In the genomic region with DNA sequence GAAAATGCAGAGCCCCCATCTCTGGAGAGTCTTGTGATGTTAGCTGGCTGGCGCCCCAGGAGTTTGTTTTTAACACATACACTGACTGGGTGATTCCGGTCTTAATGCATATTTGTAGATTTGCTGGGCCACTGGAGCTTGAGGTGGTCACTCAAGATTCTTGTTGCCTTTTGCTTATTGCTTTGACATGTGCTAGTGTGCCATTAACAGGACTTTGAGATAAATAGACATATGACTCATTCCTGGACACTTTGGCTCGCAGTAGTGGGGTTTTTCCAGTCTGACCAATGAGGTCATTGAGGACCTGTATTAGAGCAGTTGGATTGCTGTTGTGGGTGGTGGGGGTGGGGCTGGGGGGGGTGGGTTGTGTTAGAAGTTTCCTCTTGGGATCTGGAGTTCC, we compare ENCODE assay signal across 8 mouse cellular contexts. TPM values are rescaled to one million over a fixed set of nuclear protein-coding genes. Genes with fewer than 3 reads are reported as not detected.
A peak's percentile ranks its signal among the peaks of the same experiment; 100 is the strongest.
DNase-seq lines count a peak whose midpoint lies in the region; ATAC-seq and TF ChIP-seq lines count a peak whose summit lies in the region.

No protein-coding gene starts in this region.

- H3K9me3 ChIP-seq in hindbrain, postnatal 0 days (ENCODE audit: low read length): no peaks in the 10 kb centered on the region
- no peaks in the 10 kb centered on the region for H3K9me3 ChIP-seq in lung, postnatal 0 days (ENCODE audit: low read length)

- H3K9ac ChIP-seq in hindbrain, postnatal 0 days (replicated peaks; ENCODE audit: low read length): no peak overlapping the region
- H3K9ac ChIP-seq in lung, postnatal 0 days (replicated peaks; ENCODE audit: low read depth): no peak overlapping the region

- H3K4me2 ChIP-seq in hindbrain, postnatal 0 days (ENCODE audit: low read depth, low read length): peak overlapping the region; percentile 85
- peak overlapping the region; percentile 66; the same call in 1 of the 2 replicates for H3K4me2 ChIP-seq in lung, postnatal 0 days (replicated peaks; ENCODE audit: low read depth, low read length)

- DNase-seq in layer of hippocampus, adult 2 months (ENCODE audit: low spot score in 2 of 2): no peak
- no peak for DNase-seq in layer of hippocampus, postnatal 36 days
- peak; percentile 61 for DNase-seq in fibroblast of lung, adult 2 months (ENCODE audit: low read depth)
- DNase-seq in hindbrain, postnatal 0 days (ENCODE audit: low spot score): no peak
- DNase-seq in lung, postnatal 0 days (ENCODE audit: low spot score): peak; percentile 87
- DNase-seq in embryo, embryonic 10.5 days (ENCODE audit: low spot score): no peak
- DNase-seq in frontal cortex, adult 2 months (ENCODE audit: extremely low spot score in 1 of 2, low spot score in 1 of 2): no peak

- H3K27me3 ChIP-seq in hindbrain, postnatal 0 days (ENCODE audit: insufficient read depth, low read length): no peaks in the 10 kb centered on the region
- H3K27me3 ChIP-seq in lung, postnatal 0 days (replicated peaks; ENCODE audit: insufficient read depth, low read length): no peaks in the 10 kb centered on the region

- no peak for ATAC-seq in hindbrain, postnatal 0 days
- peak; percentile 32 for ATAC-seq in lung, postnatal 0 days
- ATAC-seq in megakaryocyte progenitor cell, adult 5-6 weeks (replicated peaks; ENCODE audit: poor library complexity): no peak

- TF ChIP-seq EP300 in lung, postnatal 0 days (IDR thresholded peaks at IDR 0.05): peak; percentile 58

- 68% methylated on average over 3 of the region's 3 CpGs for WGBS in hindbrain, postnatal 0 days
- 40% methylated on average over 3 of the region's 3 CpGs for WGBS in lung, postnatal 0 days

- H3K36me3 ChIP-seq in hindbrain, postnatal 0 days (ENCODE audit: insufficient read depth, low read length): no peaks in the 10 kb centered on the region
- no peaks in the 10 kb centered on the region for H3K36me3 ChIP-seq in lung, postnatal 0 days (ENCODE audit: insufficient read depth, low read length)

- H3K4me3 ChIP-seq in layer of hippocampus, adult 2 months: peak overlapping the region; percentile 95; the same call in 1 of the 2 replicates
- H3K4me3 ChIP-seq in hindbrain, postnatal 0 days (ENCODE audit: low read length): peak overlapping the region; percentile 83
- H3K4me3 ChIP-seq in lung, postnatal 0 days (ENCODE audit: low read depth, low read length): no peak overlapping the region

- TF ChIP-seq CTCF in layer of hippocampus, adult 2 months (conservative IDR thresholded peaks at IDR 0.05): no peak
- TF ChIP-seq CTCF in hindbrain, postnatal 0 days (IDR thresholded peaks at IDR 0.05; ENCODE audit: low read depth): no peak
- TF ChIP-seq CTCF in lung, postnatal 0 days (IDR thresholded peaks at IDR 0.05): no peak

- H3K27ac ChIP-seq in layer of hippocampus, adult 2 months: peak overlapping the region; percentile 95
- H3K27ac ChIP-seq in hindbrain, postnatal 0 days: peak overlapping the region; percentile 98
- H3K27ac ChIP-seq in lung, postnatal 0 days (ENCODE audit: low read length): peak overlapping the region; percentile 98

- H3K4me1 ChIP-seq in hindbrain, postnatal 0 days (ENCODE audit: insufficient read depth, low read length): peaks cover 22% of the 10 kb centered on the region
- H3K4me1 ChIP-seq in lung, postnatal 0 days (ENCODE audit: insufficient read depth, low read depth, low read length): peaks cover 12% of the 10 kb centered on the region; the same call in 1 of the 2 replicates

RNA-seq across cellular contexts. Expression of a gene that starts 1.8 kb away (rescaled TPM):
- 10 to 100 TPM; 21.7 to 22.4 TPM for total RNA-seq in layer of hippocampus, adult 2 months (2021)
- total RNA-seq in layer of hippocampus, postnatal 36 days (2021): 10 to 100 TPM; 24.2 to 26.7 TPM
- total RNA-seq in hindbrain, postnatal 0 days (2014; rRNA removed): 29.8 and 30.7 TPM in 2 replicates
- polyA plus RNA-seq in hindbrain, postnatal 0 days (2015; fragmentation: Nextera tagmentation; extraction: Ambion mirVana): 25.8 and 27.2 TPM in 2 replicates
- 23.4 and 25.2 TPM in 2 replicates for polyA plus RNA-seq in lung, postnatal 0 days (2015; fragmentation: Nextera tagmentation; extraction: Ambion mirVana)
- total RNA-seq in megakaryocyte progenitor cell, adult 5-6 weeks (2015): 17.6 and 21.0 TPM in 2 replicates
- 14.7 and 15.2 TPM in 2 replicates for total RNA-seq in megakaryocyte progenitor cell, adult 5-6 weeks (2017)
- 22.6 and 25.1 TPM in 2 replicates for polyA plus RNA-seq in frontal cortex, adult 2 months (2012; rRNA removed)

RNA-seq across cellular contexts. Expression of a gene that starts 12.5 kb away (rescaled TPM):
- total RNA-seq in layer of hippocampus, adult 2 months (2021): not detected
- not detected for total RNA-seq in layer of hippocampus, postnatal 36 days (2021)
- total RNA-seq in hindbrain, postnatal 0 days (2014; rRNA removed): not detected in 2 replicates
- not detected in 2 replicates for polyA plus RNA-seq in hindbrain, postnatal 0 days (2015; fragmentation: Nextera tagmentation; extraction: Ambion mirVana)
- polyA plus RNA-seq in lung, postnatal 0 days (2015; fragmentation: Nextera tagmentation; extraction: Ambion mirVana): not detected in 2 replicates
- not detected in 2 replicates for total RNA-seq in megakaryocyte progenitor cell, adult 5-6 weeks (2015)
- total RNA-seq in megakaryocyte progenitor cell, adult 5-6 weeks (2017): not detected in 2 replicates
- 0.17 and 0.46 TPM in 2 replicates for polyA plus RNA-seq in frontal cortex, adult 2 months (2012; rRNA removed)

RNA-seq across cellular contexts. Expression of a gene that starts 48.5 kb away (rescaled TPM):
- not detected for total RNA-seq in layer of hippocampus, adult 2 months (2021)
- total RNA-seq in layer of hippocampus, postnatal 36 days (2021): not detected
- total RNA-seq in hindbrain, postnatal 0 days (2014; rRNA removed): 0.68 TPM in 1 of 2 replicates, not detected in the other
- polyA plus RNA-seq in hindbrain, postnatal 0 days (2015; fragmentation: Nextera tagmentation; extraction: Ambion mirVana): 0.26 and 0.32 TPM in 2 replicates
- 0.48 and 0.68 TPM in 2 replicates for polyA plus RNA-seq in lung, postnatal 0 days (2015; fragmentation: Nextera tagmentation; extraction: Ambion mirVana)
- total RNA-seq in megakaryocyte progenitor cell, adult 5-6 weeks (2015): 0.05 TPM in 1 of 2 replicates, not detected in the other
- total RNA-seq in megakaryocyte progenitor cell, adult 5-6 weeks (2017): 0.61 TPM in 1 of 2 replicates, not detected in the other
- 0.14 and 0.17 TPM in 2 replicates for polyA plus RNA-seq in frontal cortex, adult 2 months (2012; rRNA removed)

RNA-seq across cellular contexts. Expression of a gene that starts 56.3 kb away (rescaled TPM):
- total RNA-seq in layer of hippocampus, adult 2 months (2021): under 1 TPM; 0.39 to 0.72 TPM
- total RNA-seq in layer of hippocampus, postnatal 36 days (2021): under 1 TPM; 0.30 to 0.32 TPM
- 1.3 and 7.0 TPM in 2 replicates for total RNA-seq in hindbrain, postnatal 0 days (2014; rRNA removed)
- polyA plus RNA-seq in hindbrain, postnatal 0 days (2015; fragmentation: Nextera tagmentation; extraction: Ambion mirVana): 1.5 and 1.7 TPM in 2 replicates
- polyA plus RNA-seq in lung, postnatal 0 days (2015; fragmentation: Nextera tagmentation; extraction: Ambion mirVana): 0.08 TPM in 1 of 2 replicates, not detected in the other
- 0.10 TPM in 2 replicates for total RNA-seq in megakaryocyte progenitor cell, adult 5-6 weeks (2015)
- 0.51 TPM in 1 of 2 replicates, not detected in the other for total RNA-seq in megakaryocyte progenitor cell, adult 5-6 weeks (2017)
- polyA plus RNA-seq in frontal cortex, adult 2 months (2012; rRNA removed): 0.99 and 1.4 TPM in 2 replicates

Comparison
In these comparisons a context has a peak if more than half of its experiments do, and no peak if none do; other contexts are left out.
1. DNase-seq: peak in fibroblast of lung, adult 2 months (single experiment) and lung, postnatal 0 days (single experiment); none in layer of hippocampus, adult 2 months (0 of 2), layer of hippocampus, postnatal 36 days (0 of 2), hindbrain, postnatal 0 days (single experiment), embryo, embryonic 10.5 days (single experiment) and frontal cortex, adult 2 months (0 of 2).
2. Peak in every context shown above with its lines, with median percentiles within 50 percentile points of each other: H3K27ac ChIP-seq.